Mouse (Mus musculus) embryonic facial prominence, embryonic 11.5 days (tissue): Measurements from ENCODE around the gene Meioc. TPM values are rescaled to one million over a fixed set of nuclear protein-coding genes. Genes with fewer than 3 reads are reported as not detected.
"Not testable (repeated sequence)": the region's sequence is repeated elsewhere in the genome, so short reads cannot be mapped to it uniquely, and the experiment has no call there.

Experiments
- ATAC-seq: fragments of 200-750 bp; cut with Nextera tagmentation; replicated peaks from 2 replicates; pipeline ENCODE4 v1.8.0; 2017; ENCODE audit warnings: low read depth; ENCODE audit not compliant: insufficient number of reproducible peaks, low FRiP score, low TSS enrichment
- DNase-seq: peaks from one replicate; pipeline ENCODE4 v3.0.0-alpha.2; 2015; ENCODE audit warnings: low spot score
- H3K27ac ChIP-seq: fragments of 300-500 bp; sonication (generic); replicated peaks from 2 replicates; pipeline ENCODE4 v1.5.1; 2014; ENCODE audit warnings: mild to moderate bottlenecking, low read depth, low read length, control low read depth
- H3K27me3 ChIP-seq: fragments of 300-500 bp; sonication (generic); 2 replicates; pipeline ENCODE4 v1.6.1; 2014; ENCODE audit warnings: mild to moderate bottlenecking, low read length, moderate library complexity, mixed read lengths; ENCODE audit not compliant: control insufficient read depth, insufficient read depth
- H3K36me3 ChIP-seq: fragments of 300-500 bp; sonication (generic); replicated peaks from 2 replicates; pipeline ENCODE4 v1.6.1; 2014; ENCODE audit warnings: low read depth, mild to moderate bottlenecking, low read length, moderate library complexity, mixed read lengths; ENCODE audit not compliant: control insufficient read depth, insufficient read depth
- H3K4me1 ChIP-seq: fragments of 300-500 bp; sonication (generic); 2 replicates; pipeline ENCODE4 v1.6.1; 2014; ENCODE audit warnings: low read length, mixed read lengths; ENCODE audit not compliant: control insufficient read depth, insufficient read depth
- H3K4me2 ChIP-seq: fragments of 300-500 bp; sonication (generic); 2 replicates; pipeline ENCODE4 v1.6.1; 2014; ENCODE audit warnings: low read depth, mild to moderate bottlenecking, control low read depth, low read length, moderate library complexity
- H3K4me3 ChIP-seq: fragments of 300-500 bp; sonication (generic); 2 replicates; pipeline ENCODE4 v1.5.1; 2014; ENCODE audit warnings: low read depth, low read length, control low read depth
- H3K9ac ChIP-seq: fragments of 300-500 bp; sonication (generic); replicated peaks from 2 replicates; pipeline ENCODE4 v1.6.1; 2014; ENCODE audit warnings: mild to moderate bottlenecking, control low read depth, low read length
- H3K9me3 ChIP-seq: fragments of 300-500 bp; sonication (generic); replicated peaks from 2 replicates; pipeline ENCODE4 v1.6.1; 2016; ENCODE audit warnings: mild to moderate bottlenecking, low read length, inconsistent platforms, mixed read lengths; ENCODE audit not compliant: control insufficient read depth
- WGBS: fragments of 180-500 bp; shearing (Covaris S2); extraction: QIAGEN DNeasy Blood & Tissue Kit; methylation state at CpG from one replicate; pipeline ENCODE4 v1.1.7; 2014; 5-methylcytosine and 5-hydroxymethylcytosine counted together
- polyA plus RNA-seq: library from polyadenylated mRNA; unstranded; fragments of >200 nt; fragmentation: Nextera tagmentation; extraction: Ambion mirVana; gene quantifications from 2 replicates; pipeline ENCODE4 v1.2.1, GENCODE M21; 2014

The Meioc gene
- polyA plus RNA-seq, 1 experiment from 2014 or later: 1.3 TPM

DNA sequence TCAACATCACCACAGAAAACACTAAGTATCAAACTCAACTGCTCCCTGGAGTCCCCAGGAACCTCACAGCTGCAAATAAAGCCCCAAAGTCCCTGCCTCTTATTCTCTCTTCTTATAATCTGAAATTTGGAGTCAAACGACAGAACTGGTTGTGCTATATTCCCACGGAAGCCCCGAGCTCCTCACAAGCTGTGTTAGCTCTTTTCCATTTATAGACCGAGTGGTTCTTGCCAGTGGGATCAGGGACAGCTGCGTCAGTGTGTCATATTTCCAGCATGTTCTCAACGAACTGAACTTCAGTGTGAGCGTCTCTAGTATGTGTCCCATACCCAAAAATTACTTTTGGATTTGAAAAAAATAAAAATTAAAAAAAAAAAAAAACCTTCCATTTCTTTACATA is 31.8 kb downstream of the Meioc start:
- no peak overlapping the region for H3K9ac ChIP-seq
- ATAC-seq (no peak), DNase-seq (no peak)
- no peak overlapping the region for H3K4me3 ChIP-seq
- WGBS: 86% methylated on average over 7 of the region's 7 CpGs
- H3K27ac ChIP-seq: no peak overlapping the region
- H3K36me3 ChIP-seq: no peaks in the 10 kb centered on the region
- H3K4me2 ChIP-seq: no peak overlapping the region
- H3K27me3 ChIP-seq: no peaks in the 10 kb centered on the region
- H3K9me3 ChIP-seq: no peaks in the 10 kb centered on the region
- H3K4me1 ChIP-seq: no peaks in the 10 kb centered on the region

DNA sequence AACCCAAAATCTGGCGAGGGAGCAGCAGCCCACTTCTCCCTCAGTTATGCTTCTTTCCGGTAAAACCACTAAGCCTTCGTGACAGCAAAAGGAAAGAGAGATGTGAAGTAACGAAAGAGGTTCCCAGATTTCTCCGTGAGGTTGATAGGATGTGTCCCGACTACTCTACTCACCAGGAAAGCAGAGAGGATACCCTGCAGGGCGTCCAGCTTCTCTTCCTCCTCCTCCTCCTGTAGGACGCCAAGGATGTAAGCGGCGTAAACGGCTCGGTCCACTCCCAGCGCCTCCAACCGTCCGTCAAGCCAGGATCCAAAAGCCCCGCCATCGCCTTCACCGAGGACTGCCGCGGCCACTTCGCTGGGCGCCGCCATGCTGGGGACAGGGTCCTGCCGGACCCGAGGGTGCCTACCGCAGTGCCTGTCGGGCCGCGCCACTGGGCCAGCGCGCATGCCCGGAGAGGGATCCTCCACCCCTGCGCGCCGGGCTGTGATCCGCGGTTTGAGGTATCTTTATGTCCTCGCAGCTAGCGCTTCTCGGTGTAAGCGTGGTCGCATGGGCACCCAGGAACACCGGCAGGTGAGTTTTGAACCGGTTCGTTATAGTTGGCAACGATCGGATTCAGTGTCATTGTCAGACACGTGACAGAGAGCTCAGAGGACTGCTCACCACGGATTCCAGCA is 34.0 kb downstream of the Meioc start, which contains the start of gene Ccdc43:
Gene Ccdc43, minus strand, starts transcription at position 445 of the 680 bp plus-strand sequence.
- ATAC-seq: peak; percentile 94
- under 1% methylated on average over 49 of the region's 49 CpGs for WGBS
- Histone ChIP-seq H3K4me1 (no peaks in the 10 kb centered on the region), H3K9me3 (no peaks in the 10 kb centered on the region), H3K27me3 (no peaks in the 10 kb centered on the region), H3K36me3 (no peaks in the 10 kb centered on the region), H3K4me3 (peak within 1 kb of the TSS; percentile 72), H3K9ac (peak within 1 kb of the TSS; percentile 81), H3K4me2 (peak within 1 kb of the TSS; percentile 49), H3K27ac (no peak within 1 kb of the TSS; the same call in 1 of the 2 replicates)
- peak; percentile 88 for DNase-seq

DNA sequence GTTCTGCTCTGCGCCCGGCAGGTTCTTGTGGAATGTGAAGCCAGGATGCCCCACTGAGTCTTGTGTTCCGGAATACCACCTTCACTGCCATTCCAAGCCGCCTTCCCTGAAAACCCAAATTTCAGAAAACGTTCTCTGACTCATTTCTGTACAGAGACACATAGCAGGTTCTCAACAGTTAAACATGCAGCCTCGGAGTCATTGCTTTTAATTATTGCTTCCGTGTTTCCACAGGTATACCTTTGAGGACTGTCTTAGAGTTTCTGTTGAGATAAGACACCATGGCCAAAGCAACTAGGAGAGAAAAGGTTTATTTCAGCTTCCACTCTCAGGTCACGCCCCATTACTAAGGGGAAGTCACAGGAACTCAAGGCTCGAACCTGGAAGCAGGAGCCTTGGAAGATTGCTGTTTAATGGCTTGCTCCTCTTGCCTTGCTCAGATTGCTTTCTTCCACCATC is 34.5 kb downstream of the Meioc start:
- Histone ChIP-seq H3K4me3 (peak overlapping the region; percentile 72), H3K4me2 (peak overlapping the region; percentile 49), H3K36me3 (no peaks in the 10 kb centered on the region), H3K9me3 (no peaks in the 10 kb centered on the region), H3K27me3 (no peaks in the 10 kb centered on the region), H3K4me1 (no peaks in the 10 kb centered on the region), H3K27ac (no peak overlapping the region), H3K9ac (peak overlapping the region; percentile 81)
- ATAC-seq (no peak), DNase-seq (no peak)
- WGBS: 18% methylated on average over 9 of the region's 9 CpGs

DNA sequence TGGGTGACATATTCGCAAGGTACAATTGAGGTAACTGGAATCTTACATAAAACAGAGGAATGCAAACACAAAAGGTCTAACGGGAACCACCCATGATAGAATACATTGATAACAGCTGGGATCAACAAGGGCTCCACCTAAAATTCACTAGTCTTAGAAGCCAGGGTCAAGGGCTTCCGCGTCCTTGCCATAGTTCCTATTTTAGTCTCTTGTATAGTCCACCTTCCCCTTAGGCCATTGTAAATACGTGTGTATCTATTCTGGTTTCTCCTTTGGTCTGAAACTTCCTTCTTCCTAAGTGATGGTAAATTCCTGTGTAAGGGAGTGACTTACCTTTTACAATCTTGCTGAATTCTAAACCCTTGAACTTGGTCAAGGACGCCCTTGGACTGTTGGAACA is 38.7 kb downstream of the Meioc start:
- not testable (repeated sequence) for H3K9me3 ChIP-seq, H3K27ac ChIP-seq, H3K27me3 ChIP-seq, H3K4me3 ChIP-seq, H3K4me1 ChIP-seq, H3K36me3 ChIP-seq, DNase-seq, H3K4me2 ChIP-seq, ATAC-seq, H3K9ac ChIP-seq
- WGBS: 94% methylated on average over 6 of the region's 6 CpGs

DNA sequence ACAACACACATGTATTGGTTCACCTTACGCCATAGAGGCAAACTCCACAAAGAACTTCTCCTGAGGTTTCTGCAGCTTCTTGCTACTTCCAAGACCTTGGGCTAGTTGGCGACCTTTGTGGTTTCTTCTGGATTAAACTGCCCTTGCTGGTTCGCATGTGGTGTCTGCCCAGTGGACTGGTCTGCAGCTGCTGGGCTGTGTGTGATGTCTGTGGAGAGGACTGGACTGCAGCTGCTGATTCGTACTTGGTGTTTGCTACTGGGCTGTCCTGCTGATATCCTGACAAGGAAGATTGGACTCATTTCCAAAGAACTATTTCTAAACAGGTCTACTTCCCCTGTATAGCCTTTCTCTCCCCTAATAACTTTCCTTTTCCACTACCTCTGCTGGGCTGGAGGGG is 48.9 kb downstream of the Meioc start:
- H3K4me1 ChIP-seq: no peaks in the 10 kb centered on the region
- no peak overlapping the region for H3K4me2 ChIP-seq
- 87% methylated on average over 4 of the region's 4 CpGs for WGBS
- H3K9ac ChIP-seq: no peak overlapping the region
- no peak overlapping the region for H3K4me3 ChIP-seq
- no peak overlapping the region for H3K27ac ChIP-seq
- no peaks in the 10 kb centered on the region for H3K27me3 ChIP-seq
- H3K36me3 ChIP-seq: no peaks in the 10 kb centered on the region
- H3K9me3 ChIP-seq: no peaks in the 10 kb centered on the region
- DNase-seq: no peak
- no peak for ATAC-seq

DNA sequence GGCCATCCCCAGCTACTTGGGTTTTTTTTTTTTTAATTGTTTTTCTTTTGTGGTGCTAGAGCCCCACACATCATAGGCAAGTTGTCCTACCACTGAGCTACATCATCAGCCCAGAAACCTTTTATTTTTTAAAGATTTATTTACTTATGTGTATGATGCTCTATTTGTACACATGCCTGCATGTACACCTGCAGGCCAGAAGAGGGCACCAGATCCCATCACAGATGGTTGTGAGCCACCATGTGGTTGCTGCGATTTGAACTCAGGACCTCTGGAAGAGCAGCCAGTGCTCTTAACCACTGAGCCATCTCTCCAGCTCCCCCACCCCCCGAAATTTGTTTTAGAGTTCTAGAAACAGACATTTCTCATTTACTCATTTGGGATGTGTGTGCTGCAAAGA is 51.1 kb downstream of the Meioc start:
- WGBS: 85% methylated on average over 2 of the region's 2 CpGs
- H3K4me3 ChIP-seq, ATAC-seq, H3K9me3 ChIP-seq, H3K4me1 ChIP-seq, DNase-seq, H3K9ac ChIP-seq, H3K4me2 ChIP-seq, H3K36me3 ChIP-seq, H3K27ac ChIP-seq, H3K27me3 ChIP-seq: not testable (repeated sequence)

DNA sequence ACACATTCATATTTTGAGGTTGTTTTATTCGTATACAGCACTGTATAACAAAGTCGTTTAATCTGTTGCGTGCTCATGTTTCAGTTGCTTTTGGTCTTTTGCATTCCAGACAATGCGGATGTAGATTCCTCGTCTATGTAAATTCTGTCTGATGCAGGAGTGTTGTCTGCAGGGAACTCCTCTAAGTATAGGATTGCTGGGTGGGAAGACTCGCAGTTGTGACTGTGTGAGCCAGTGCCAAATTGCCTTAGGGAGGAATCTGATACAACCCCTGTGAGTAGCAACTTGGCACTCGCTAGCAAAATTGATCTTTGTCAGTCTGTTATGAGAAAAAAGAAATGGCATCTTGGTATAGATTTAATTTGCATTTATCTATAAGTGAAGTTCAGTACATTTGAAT is 52.6 kb downstream of the Meioc start:
- ATAC-seq (no peak), DNase-seq (no peak)
- 69% methylated on average over 7 of the region's 7 CpGs for WGBS
- H3K4me3 ChIP-seq: no peak overlapping the region
- H3K9ac ChIP-seq: no peak overlapping the region
- H3K27ac ChIP-seq: no peak overlapping the region
- H3K4me2 ChIP-seq: no peak overlapping the region
- H3K27me3 ChIP-seq: no peaks in the 10 kb centered on the region
- no peaks in the 10 kb centered on the region for H3K4me1 ChIP-seq
- H3K9me3 ChIP-seq: no peaks in the 10 kb centered on the region
- no peaks in the 10 kb centered on the region for H3K36me3 ChIP-seq

DNA sequence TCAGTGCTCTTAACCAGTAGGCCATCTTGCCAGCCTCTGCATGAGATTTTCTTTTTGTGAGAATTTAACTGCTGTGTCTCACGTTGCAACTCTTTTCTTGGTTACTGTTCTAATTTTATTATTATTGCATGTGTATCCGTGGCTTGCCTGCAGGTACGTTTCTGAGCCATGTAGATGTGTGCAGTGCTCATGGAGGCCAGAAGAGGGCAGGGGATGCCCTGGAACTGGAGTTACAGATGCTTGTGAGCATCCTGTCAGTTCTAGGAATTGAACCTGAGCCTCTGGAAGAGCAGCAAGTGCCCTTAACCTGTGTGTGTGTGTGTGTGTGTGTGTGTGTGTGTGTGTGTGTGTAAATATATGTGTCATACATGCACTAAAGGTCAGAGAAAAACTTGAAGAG is 62.1 kb downstream of the Meioc start:
- Histone ChIP-seq H3K9me3 (no peaks in the 10 kb centered on the region), H3K27ac (no peak overlapping the region), H3K4me2 (no peak overlapping the region), H3K27me3 (no peaks in the 10 kb centered on the region), H3K4me1 (no peaks in the 10 kb centered on the region), H3K36me3 (no peaks in the 10 kb centered on the region), H3K4me3 (no peak overlapping the region), H3K9ac (no peak overlapping the region)
- WGBS: 31% methylated on average over 3 of the region's 3 CpGs
- DNase-seq: no peak
- no peak for ATAC-seq
